Mouse (Mus musculus): Measurements from ENCODE around the gene Flt3l.
A peak's percentile ranks its signal among the peaks of the same experiment; 100 is the strongest.
"Not testable (repeated sequence)": the region's sequence is repeated elsewhere in the genome, so short reads cannot be mapped to it uniquely, and the experiment has no call there.

Flt3l gene

GRCm38 (mm10) chr7:45162996-45163615 is 26.9 kb upstream of the Flt3l start:
- no peak for DNase-seq (ENCODE audit: low spot score)

- DNase-seq (ENCODE audit: low spot score) = no peak
These were observed 26.3 kb upstream of the Flt3l start for GRCm38 (mm10) chr7:45162551-45162950.

GRCm38 (mm10) chr7:45161612-45162473 is 25.6 kb upstream of the Flt3l start:
- peak; percentile 94 for DNase-seq (ENCODE audit: low spot score)

GRCm38 (mm10) chr7:45160866-45161265 is 24.6 kb upstream of the Flt3l start:
- DNase-seq (ENCODE audit: low spot score) = no peak

GRCm38 (mm10) chr7:45160316-45160800 is 24.1 kb upstream of the Flt3l start:
- no peak for DNase-seq (ENCODE audit: low spot score)

GRCm38 (mm10) chr7:45158991-45159390 is 22.8 kb upstream of the Flt3l start:
- no peak for DNase-seq (ENCODE audit: low spot score)

GRCm38 (mm10) chr7:45157459-45157858 is 21.2 kb upstream of the Flt3l start:
- DNase-seq (ENCODE audit: low spot score) = no peak

GRCm38 (mm10) chr7:45156206-45156605 is 20.0 kb upstream of the Flt3l start:
- DNase-seq (ENCODE audit: low spot score) = no peak

- DNase-seq (ENCODE audit: low spot score) = no peak
These were observed 19.4 kb upstream of the Flt3l start for GRCm38 (mm10) chr7:45155590-45155989.

- peak; percentile 63 for DNase-seq (ENCODE audit: low spot score)
These were observed 18.8 kb upstream of the Flt3l start for GRCm38 (mm10) chr7:45154993-45155514.

- peak; percentile 98 for DNase-seq (ENCODE audit: low spot score)
These were observed 18.1 kb upstream of the Flt3l start, which contains the start of the genes Pih1d1 and Aldh16a1 for GRCm38 (mm10) chr7:45154096-45154992. Gene Pih1d1, plus strand, starts transcription at chr7:45154303. Gene Aldh16a1, minus strand, starts transcription at chr7:45154584.

- no peak for DNase-seq (ENCODE audit: low spot score)
These were observed 17.4 kb upstream of the Flt3l start for GRCm38 (mm10) chr7:45153586-45153985.

- DNase-seq (ENCODE audit: low spot score) = not testable (repeated sequence)
These were observed 16.8 kb upstream of the Flt3l start for GRCm38 (mm10) chr7:45153052-45153451.

- DNase-seq (ENCODE audit: low spot score) = no peak
These were observed 15.1 kb upstream of the Flt3l start for GRCm38 (mm10) chr7:45151303-45151702.

GRCm38 (mm10) chr7:45150321-45150720 is 14.1 kb upstream of the Flt3l start:
- DNase-seq (ENCODE audit: low spot score) = no peak

GRCm38 (mm10) chr7:45149545-45149944 is 13.3 kb upstream of the Flt3l start:
- DNase-seq (ENCODE audit: low spot score) = no peak

GRCm38 (mm10) chr7:45148534-45149098 is 12.4 kb upstream of the Flt3l start:
- no peak for DNase-seq (ENCODE audit: low spot score)

GRCm38 (mm10) chr7:45147899-45148298 is 11.7 kb upstream of the Flt3l start:
- no peak for DNase-seq (ENCODE audit: low spot score)

GRCm38 (mm10) chr7:45147267-45147666 is 11.0 kb upstream of the Flt3l start:
- DNase-seq (ENCODE audit: low spot score) = no peak

- no peak for DNase-seq (ENCODE audit: low spot score)
These were observed 9.2 kb upstream of the Flt3l start for GRCm38 (mm10) chr7:45145460-45145859.

- DNase-seq (ENCODE audit: low spot score) = no peak
These were observed 8.3 kb upstream of the Flt3l start for GRCm38 (mm10) chr7:45144368-45145174.

All from retina, embryonic 14.5 days (tissue).